Mouse (Mus musculus) kidney, postnatal 0 days (tissue): ENCODE data around the gene Upp1. TPM values are rescaled to one million over a fixed set of nuclear protein-coding genes. Genes with fewer than 3 reads are reported as not detected.
"Not testable (repeated sequence)": the region's sequence is repeated elsewhere in the genome, so short reads cannot be mapped to it uniquely, and the experiment has no call there.

Experiments
- ATAC-seq: fragments of 200-750 bp; cut with Nextera tagmentation; replicated peaks from 2 replicates; pipeline ENCODE4 v1.8.0; 2017; ENCODE audit warnings: low read depth, moderate number of reproducible peaks, moderate TSS enrichment, moderate library complexity; ENCODE audit not compliant: low FRiP score
- DNase-seq: peaks from one replicate; pipeline ENCODE4 v3.0.0-alpha.2; 2016; ENCODE audit warnings: low spot score
- H3K27ac ChIP-seq: fragments of 300-500 bp; sonication (generic); 2 replicates; pipeline ENCODE4 v1.5.1; 2014; ENCODE audit warnings: mild to moderate bottlenecking
- H3K27me3 ChIP-seq: fragments of 300-500 bp; sonication (generic); 2 replicates; pipeline ENCODE4 v1.6.1; 2014; ENCODE audit warnings: low read length, mixed read lengths; ENCODE audit not compliant: insufficient read depth
- H3K36me3 ChIP-seq: fragments of 300-500 bp; sonication (generic); 2 replicates; pipeline ENCODE4 v1.6.1; 2014; ENCODE audit warnings: low read length, mixed read lengths; ENCODE audit not compliant: insufficient read depth
- H3K4me1 ChIP-seq: fragments of 300-500 bp; sonication (generic); replicated peaks from 2 replicates; pipeline ENCODE4 v1.6.1; 2014; ENCODE audit warnings: antibody characterized with exemption, low read length, mixed read lengths; ENCODE audit not compliant: insufficient read depth
- H3K4me2 ChIP-seq: fragments of 300-500 bp; sonication (generic); 2 replicates; pipeline ENCODE4 v1.6.1; 2014; ENCODE audit warnings: mild to moderate bottlenecking, low read length, moderate library complexity, mixed read lengths
- H3K4me3 ChIP-seq: fragments of 300-500 bp; sonication (generic); replicated peaks from 2 replicates; pipeline ENCODE4 v1.5.1; 2014; ENCODE audit warnings: low read depth, low read length
- H3K9ac ChIP-seq: fragments of 300-500 bp; sonication (generic); 2 replicates; pipeline ENCODE4 v1.6.1; 2014; ENCODE audit warnings: low read depth, low read length
- H3K9me3 ChIP-seq: fragments of 300-500 bp; sonication (generic); replicated peaks from 2 replicates; pipeline ENCODE4 v1.6.1; 2016; ENCODE audit warnings: low read length, inconsistent platforms, mixed read lengths
- CTCF ChIP-seq: IDR thresholded peaks from 2 replicates; pipeline ENCODE4 v1.5.1; 2016; ENCODE audit warnings: antibody characterized with exemption, low read depth, mild to moderate bottlenecking, moderate library complexity
- WGBS: fragments of 180-500 bp; shearing (Covaris S2); extraction: QIAGEN DNeasy Blood & Tissue Kit; methylation state at CpG from one replicate; pipeline ENCODE4 v1.1.7; 2014; 5-methylcytosine and 5-hydroxymethylcytosine counted together
- polyA plus RNA-seq: library from polyadenylated mRNA; unstranded; fragments of >200 nt; fragmentation: Nextera tagmentation; extraction: Ambion mirVana; gene quantifications from 2 replicates; pipeline ENCODE4 v1.2.1, GENCODE M21; 2015

Gene Upp1
- polyA plus RNA-seq, 1 experiment from 2014 or later = 22.2 TPM

DNA sequence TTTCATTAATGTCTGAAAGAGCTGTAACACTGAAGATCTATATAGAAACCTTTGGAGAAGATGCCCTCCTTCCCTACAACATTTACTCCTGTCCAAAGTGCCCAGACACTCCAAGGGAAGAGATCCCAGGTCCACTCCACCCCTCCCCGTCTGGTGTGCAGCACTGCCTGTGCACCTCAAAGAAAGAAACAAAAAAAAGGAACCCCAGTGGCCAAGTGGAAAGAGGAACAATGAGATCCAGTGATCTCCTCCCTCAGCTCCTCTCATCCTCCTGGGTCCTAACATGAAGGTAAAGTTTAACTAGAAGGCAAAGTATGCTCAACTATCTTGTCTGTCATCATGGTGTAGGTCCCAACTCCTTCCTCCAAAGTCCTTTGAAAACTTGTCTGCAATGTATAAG, 28.8 kb downstream of the Upp1 start:
- no peaks in the 10 kb centered on the region for H3K9me3 ChIP-seq
- H3K4me1 ChIP-seq = no peaks in the 10 kb centered on the region
- H3K9ac ChIP-seq = no peak overlapping the region
- no peaks in the 10 kb centered on the region for H3K27me3 ChIP-seq
- no peak for ATAC-seq
- H3K4me3 ChIP-seq = no peak overlapping the region
- TF ChIP-seq CTCF = no peak
- H3K4me2 ChIP-seq = no peak overlapping the region
- H3K36me3 ChIP-seq = no peaks in the 10 kb centered on the region
- no peak for DNase-seq
- 95% methylated on average over 1 of the region's 1 CpGs for WGBS
- H3K27ac ChIP-seq = no peak overlapping the region

DNA sequence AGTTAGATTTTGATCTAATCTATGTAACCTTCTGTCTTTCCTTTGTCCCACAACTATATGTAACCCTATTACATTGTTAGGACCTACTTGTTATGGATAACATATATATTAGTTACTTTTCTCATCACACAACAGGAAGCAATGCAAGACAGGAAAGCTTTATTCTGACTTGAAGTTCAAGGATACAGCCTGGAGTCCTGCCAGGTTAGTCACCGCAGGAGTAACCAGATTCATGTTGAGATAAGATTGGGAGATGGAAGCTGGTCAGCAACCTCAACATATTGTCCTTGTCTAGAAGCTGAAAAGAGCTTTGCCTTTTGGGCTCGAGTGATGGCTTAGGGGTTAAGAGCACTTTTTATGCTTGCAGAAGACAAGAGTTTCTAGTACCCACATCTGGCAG, 30.3 kb downstream of the Upp1 start:
- ATAC-seq = no peak
- WGBS = 51% methylated on average over 2 of the region's 2 CpGs
- no peak overlapping the region for H3K9ac ChIP-seq
- H3K4me2 ChIP-seq = no peak overlapping the region
- H3K27me3 ChIP-seq = no peaks in the 10 kb centered on the region
- no peak overlapping the region for H3K4me3 ChIP-seq
- no peak for TF ChIP-seq CTCF
- no peaks in the 10 kb centered on the region for H3K36me3 ChIP-seq
- no peak overlapping the region for H3K27ac ChIP-seq
- no peak for DNase-seq
- no peaks in the 10 kb centered on the region for H3K4me1 ChIP-seq
- H3K9me3 ChIP-seq = no peaks in the 10 kb centered on the region

DNA sequence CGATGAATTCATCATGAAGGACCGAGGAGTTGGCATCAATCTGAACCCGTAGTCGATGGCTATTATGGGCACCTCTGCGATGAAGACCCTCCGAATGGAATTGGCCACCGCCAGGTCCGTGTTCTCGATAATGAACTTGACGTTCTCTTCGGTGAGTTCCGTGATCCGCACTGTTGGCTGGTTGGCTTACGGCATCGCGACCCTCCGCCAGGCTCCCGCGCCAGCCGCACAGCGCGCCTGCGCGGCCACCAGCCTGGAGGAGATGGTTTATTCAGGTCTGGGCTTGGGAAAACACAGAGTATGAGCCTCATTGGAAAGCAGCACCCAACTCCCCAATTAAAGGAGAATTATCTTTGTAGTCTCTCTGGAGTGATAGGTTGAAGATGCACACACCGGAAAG, 32.5 kb downstream of the Upp1 start:
- 86% methylated on average over 25 of the region's 25 CpGs for WGBS
- H3K27me3 ChIP-seq, H3K27ac ChIP-seq, H3K36me3 ChIP-seq, H3K9ac ChIP-seq, H3K9me3 ChIP-seq, DNase-seq, ATAC-seq, H3K4me1 ChIP-seq, H3K4me2 ChIP-seq, H3K4me3 ChIP-seq: not testable (repeated sequence)

DNA sequence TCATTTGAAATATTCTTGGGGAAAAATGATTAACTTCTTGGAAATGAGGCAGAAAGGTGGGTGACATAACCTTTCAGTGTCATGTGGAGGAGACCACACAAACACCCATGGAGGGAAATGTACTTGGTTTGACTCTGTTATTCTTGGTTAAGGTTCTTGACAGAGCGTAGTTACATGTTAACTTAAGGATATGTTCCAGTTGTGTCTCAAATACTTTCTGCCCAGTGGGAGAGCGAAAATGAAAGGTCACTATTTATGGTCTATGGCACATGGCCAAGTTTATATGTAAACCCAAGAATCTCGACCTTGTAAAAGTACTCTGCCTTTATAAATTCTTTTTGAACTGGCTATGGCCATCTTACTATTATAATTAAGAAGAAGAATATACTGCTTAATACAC, 42.0 kb downstream of the Upp1 start:
- Histone ChIP-seq H3K4me2 (no peak overlapping the region), H3K9ac (no peak overlapping the region), H3K4me1 (no peaks in the 10 kb centered on the region), H3K27me3 (no peaks in the 10 kb centered on the region), H3K4me3 (no peak overlapping the region), H3K27ac (no peak overlapping the region), H3K36me3 (no peaks in the 10 kb centered on the region), H3K9me3 (no peaks in the 10 kb centered on the region)
- peak; percentile 68 for ATAC-seq
- TF ChIP-seq CTCF = no peak
- peak; percentile 76 for DNase-seq
- 22% methylated on average over 3 of the region's 3 CpGs for WGBS

DNA sequence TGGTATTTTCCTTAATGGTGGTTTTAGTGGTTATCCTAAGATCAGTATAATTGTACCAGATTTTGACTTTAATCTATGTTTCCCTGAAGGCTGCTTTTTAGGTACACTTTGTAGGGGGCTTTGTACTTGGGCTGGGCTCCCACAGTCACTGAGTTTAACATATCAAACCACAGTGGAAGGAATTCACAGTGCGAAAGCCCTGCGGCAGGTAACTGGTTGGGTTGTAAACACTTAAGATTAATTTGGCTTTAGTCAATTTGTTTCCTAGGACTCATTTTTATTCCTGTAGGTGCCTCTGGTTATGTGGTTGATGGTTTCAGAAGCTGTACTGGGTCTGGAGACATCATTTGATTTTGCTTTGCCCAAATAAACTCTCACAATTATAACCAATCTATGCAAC, 49.4 kb downstream of the Upp1 start:
- TF ChIP-seq CTCF = no peak
- Histone ChIP-seq H3K4me2 (no peak overlapping the region), H3K27ac (no peak overlapping the region), H3K27me3 (no peaks in the 10 kb centered on the region), H3K36me3 (no peaks in the 10 kb centered on the region), H3K9ac (no peak overlapping the region), H3K9me3 (no peaks in the 10 kb centered on the region), H3K4me3 (no peak overlapping the region), H3K4me1 (no peaks in the 10 kb centered on the region)
- ATAC-seq (no peak), DNase-seq (no peak)
- WGBS = 73% methylated on average over 2 of the region's 2 CpGs

DNA sequence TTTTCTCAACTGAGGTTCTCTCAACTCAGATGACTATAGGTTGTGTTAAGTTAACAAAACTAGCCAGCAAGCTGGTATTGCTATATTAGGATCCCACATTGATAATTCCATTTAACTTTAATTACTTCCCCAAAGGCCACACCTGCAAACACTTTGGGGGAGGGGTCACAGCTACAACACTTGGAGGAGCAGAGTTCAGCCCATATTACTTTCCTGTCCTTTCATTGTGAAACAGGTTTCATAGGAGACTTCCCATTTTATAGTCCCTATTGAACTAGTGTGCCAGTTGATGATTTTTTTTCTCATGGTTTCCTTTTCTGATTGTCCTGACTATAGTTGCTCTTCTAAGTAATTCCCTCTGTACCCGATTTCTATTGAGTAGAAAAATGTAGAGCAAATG, 63.6 kb downstream of the Upp1 start:
- H3K27me3 ChIP-seq = no peaks in the 10 kb centered on the region
- H3K4me3 ChIP-seq = no peak overlapping the region
- TF ChIP-seq CTCF = no peak
- 96% methylated on average over 1 of the region's 1 CpGs for WGBS
- DNase-seq (no peak), ATAC-seq (no peak)
- H3K27ac ChIP-seq = no peak overlapping the region
- no peaks in the 10 kb centered on the region for H3K4me1 ChIP-seq
- no peaks in the 10 kb centered on the region for H3K9me3 ChIP-seq
- no peak overlapping the region for H3K4me2 ChIP-seq
- no peak overlapping the region for H3K9ac ChIP-seq
- no peaks in the 10 kb centered on the region for H3K36me3 ChIP-seq

Other genes with a start within 250 kb of the Upp1 start
- gene Pkd1l1, start 144.8 kb upstream of the Upp1 start, polyA plus RNA-seq = 0.12 and 0.19 TPM in 2 replicates
- 14.6 and 14.7 TPM in 2 replicates for gene Hus1, start 106.9 kb upstream of the Upp1 start, polyA plus RNA-seq
- gene Gm11992, start 69.5 kb upstream of the Upp1 start, polyA plus RNA-seq = 12.5 and 12.7 TPM in 2 replicates
- 1.3 and 1.6 TPM in 2 replicates for gene Sun3, start 69.1 kb upstream of the Upp1 start, polyA plus RNA-seq
- gene Abca13, start 73.8 kb downstream of the Upp1 start, polyA plus RNA-seq = 1.8 TPM in 2 replicates